Mouse (Mus musculus) liver, embryonic 12.5 days (tissue): ENCODE measurements around the gene Bicc1. TPM values are rescaled to one million over a fixed set of nuclear protein-coding genes. Genes with fewer than 3 reads are reported as not detected.

Source experiments
- ATAC-seq: fragments of 200-750 bp; cut with Nextera tagmentation; 2 replicates; pipeline ENCODE4 v1.8.0; 2017; ENCODE audit warnings: moderate number of reproducible peaks, mild to moderate bottlenecking, moderate library complexity
- H3K27ac ChIP-seq: fragments of 300-500 bp; sonication (generic); 2 replicates; pipeline ENCODE4 v1.5.1; 2016; ENCODE audit warnings: mild to moderate bottlenecking
- H3K27me3 ChIP-seq: fragments of 300-500 bp; sonication (generic); replicated peaks from 2 replicates; pipeline ENCODE4 v1.6.1; 2016; ENCODE audit warnings: mild to moderate bottlenecking, moderate library complexity
- H3K36me3 ChIP-seq: fragments of 300-500 bp; sonication (generic); 2 replicates; pipeline ENCODE4 v1.6.1; 2016; ENCODE audit warnings: mild to moderate bottlenecking, moderate library complexity
- H3K4me1 ChIP-seq: fragments of 300-500 bp; sonication (generic); 2 replicates; pipeline ENCODE4 v1.6.1; 2016
- H3K4me2 ChIP-seq: fragments of 300-500 bp; sonication (generic); 2 replicates; pipeline ENCODE4 v1.6.1; 2016; ENCODE audit warnings: mild to moderate bottlenecking, moderate library complexity
- H3K4me3 ChIP-seq: fragments of 300-500 bp; sonication (generic); 2 replicates; pipeline ENCODE4 v1.5.1; 2016; ENCODE audit warnings: mild to moderate bottlenecking, moderate library complexity
- H3K9ac ChIP-seq: fragments of 300-500 bp; sonication (generic); 2 replicates; pipeline ENCODE4 v1.6.1; 2016; ENCODE audit warnings: mild to moderate bottlenecking, moderate library complexity
- H3K9me3 ChIP-seq: fragments of 300-500 bp; sonication (generic); replicated peaks from 2 replicates; pipeline ENCODE4 v1.6.1; 2016; ENCODE audit warnings: mild to moderate bottlenecking, moderate library complexity
- WGBS: fragments of 180-500 bp; shearing (Covaris S2); methylation state at CpG from one replicate; pipeline ENCODE4 v1.1.7; 2016; ENCODE audit not compliant: insufficient replicate concordance; 5-methylcytosine and 5-hydroxymethylcytosine counted together
- polyA plus RNA-seq: library from polyadenylated mRNA; unstranded; fragments of >200 nt; fragmentation: Nextera tagmentation; extraction: Ambion mirVana; gene quantifications from 2 replicates; pipeline ENCODE4 v1.2.1, GENCODE M21; 2016

Bicc1 gene
- polyA plus RNA-seq, 1 experiment from 2014 or later, result 4.9 TPM

DNA sequence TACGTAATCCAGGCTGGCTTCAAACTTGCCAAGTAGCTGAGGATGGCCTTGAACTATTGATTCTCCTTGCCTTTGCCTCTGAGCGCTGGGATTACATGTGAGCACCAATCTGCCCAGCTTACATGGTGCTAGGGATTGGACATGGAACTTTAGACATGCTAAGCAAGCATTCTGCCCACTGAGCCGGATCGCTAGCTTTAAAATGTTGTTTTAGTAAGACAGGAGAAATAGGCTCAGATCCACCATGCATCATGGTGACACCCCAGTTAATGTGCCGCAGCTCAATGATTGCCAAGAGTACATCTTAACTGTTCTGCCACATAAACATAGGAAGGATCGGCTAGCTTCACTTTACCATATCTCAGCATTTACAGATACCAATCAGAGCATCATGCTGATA, 94.9 kb downstream of the Bicc1 start:
- Histone ChIP-seq H3K36me3 (no peaks in the 10 kb centered on the region), H3K4me3 (no peak overlapping the region), H3K4me2 (no peak overlapping the region), H3K9me3 (0 out of 2 replicates have a peak, but pooled peaks cover 5% of the 10 kb centered on the region), H3K4me1 (no peaks in the 10 kb centered on the region), H3K27me3 (no peaks in the 10 kb centered on the region), H3K27ac (no peak overlapping the region), H3K9ac (no peak overlapping the region)
- WGBS, result 64% methylated on average over 6 of the region's 6 CpGs
- ATAC-seq, result no peak

GRCm38 (mm10) chr10:71062151-71062550, 97.3 kb downstream of the Bicc1 start:
- no peaks in the 10 kb centered on the region for H3K27me3 ChIP-seq
- H3K4me2 ChIP-seq, result no peak overlapping the region
- no peak overlapping the region for H3K9ac ChIP-seq
- H3K36me3 ChIP-seq, result no peaks in the 10 kb centered on the region
- no peak overlapping the region for H3K4me3 ChIP-seq
- no peak for ATAC-seq
- H3K4me1 ChIP-seq, result no peaks in the 10 kb centered on the region
- H3K27ac ChIP-seq, result no peak overlapping the region
- H3K9me3 ChIP-seq, result 0 out of 2 replicates have a peak, but pooled peaks cover 5% of the 10 kb centered on the region
- 49% methylated on average over 6 of the region's 6 CpGs for WGBS

DNA sequence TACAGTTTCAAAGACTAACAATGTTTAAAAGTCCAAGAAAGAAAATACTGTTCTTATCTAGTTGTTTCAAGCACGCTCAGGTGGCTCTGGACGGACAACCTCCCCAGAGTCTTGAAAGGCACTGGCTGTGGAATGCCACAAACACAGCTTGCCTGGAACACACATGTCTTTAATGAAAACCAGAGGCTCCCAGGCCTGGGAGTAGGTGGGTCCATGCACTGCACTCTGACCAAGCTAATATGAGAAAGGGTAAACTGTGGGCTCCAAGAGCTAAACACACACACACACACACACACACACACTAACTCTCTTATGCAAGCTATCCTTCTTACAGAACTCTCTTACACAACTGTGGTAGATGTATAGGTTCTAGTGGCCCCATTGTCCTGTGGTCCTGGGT, 99.2 kb downstream of the Bicc1 start:
- ATAC-seq, result no peak
- no peaks in the 10 kb centered on the region for H3K27me3 ChIP-seq
- H3K27ac ChIP-seq, result no peak overlapping the region
- H3K4me1 ChIP-seq, result no peaks in the 10 kb centered on the region
- H3K9ac ChIP-seq, result no peak overlapping the region
- no peak overlapping the region for H3K4me3 ChIP-seq
- WGBS, result 61% methylated on average over 2 of the region's 2 CpGs
- H3K4me2 ChIP-seq, result no peak overlapping the region
- H3K36me3 ChIP-seq, result no peaks in the 10 kb centered on the region
- no peaks in the 10 kb centered on the region for H3K9me3 ChIP-seq

DNA sequence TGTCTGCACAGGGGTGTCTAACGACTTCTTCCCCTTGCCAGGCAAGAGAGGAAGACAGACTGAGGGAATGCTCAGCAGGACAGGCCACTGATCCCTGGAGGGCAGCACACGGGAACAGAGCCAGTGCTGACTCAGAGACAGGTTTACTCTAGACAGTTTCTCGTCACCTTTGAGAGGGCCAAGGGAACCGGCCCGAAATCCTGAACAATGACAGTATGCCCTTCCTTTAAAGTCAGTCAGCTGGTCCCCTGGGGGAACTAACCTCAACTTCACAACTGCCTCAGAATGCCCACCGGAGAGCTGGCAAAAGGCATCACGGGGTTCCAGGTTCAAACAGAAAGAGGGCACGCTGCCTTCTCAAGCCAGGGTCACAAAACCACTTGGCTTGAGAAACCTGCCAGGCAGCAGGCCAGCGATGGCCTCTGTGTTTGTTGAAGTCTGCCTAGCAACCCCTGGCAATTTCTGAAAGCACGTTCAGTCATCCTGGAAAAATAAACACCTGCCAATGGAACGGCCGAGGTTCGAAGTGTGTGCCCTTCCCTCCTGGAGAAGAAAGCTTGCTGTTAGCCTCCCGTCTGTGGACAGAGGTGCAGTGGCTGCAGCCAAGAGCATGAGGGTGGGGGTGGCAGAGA, 100.8 kb downstream of the Bicc1 start:
- no peak for ATAC-seq
- Histone ChIP-seq H3K9ac (no peak overlapping the region), H3K4me1 (no peaks in the 10 kb centered on the region), H3K27me3 (no peaks in the 10 kb centered on the region), H3K4me3 (no peak overlapping the region), H3K27ac (no peak overlapping the region), H3K9me3 (no peaks in the 10 kb centered on the region), H3K36me3 (no peaks in the 10 kb centered on the region), H3K4me2 (no peak overlapping the region)
- 56% methylated on average over 14 of the region's 14 CpGs for WGBS

GRCm38 (mm10) chr10:71058070-71058469, 101.4 kb downstream of the Bicc1 start:
- no peak overlapping the region for H3K4me3 ChIP-seq
- no peak overlapping the region for H3K4me2 ChIP-seq
- no peak for ATAC-seq
- no peaks in the 10 kb centered on the region for H3K4me1 ChIP-seq
- H3K27ac ChIP-seq, result no peak overlapping the region
- H3K9ac ChIP-seq, result no peak overlapping the region
- no peaks in the 10 kb centered on the region for H3K36me3 ChIP-seq
- no peaks in the 10 kb centered on the region for H3K9me3 ChIP-seq
- WGBS, result 68% methylated on average over 5 of the region's 5 CpGs
- H3K27me3 ChIP-seq, result no peaks in the 10 kb centered on the region

- H3K4me1 ChIP-seq, result no peaks in the 10 kb centered on the region
- no peak for ATAC-seq
- no peak overlapping the region for H3K9ac ChIP-seq
- no peak overlapping the region for H3K4me2 ChIP-seq
- no peak overlapping the region for H3K27ac ChIP-seq
- 80% methylated on average over 9 of the region's 9 CpGs for WGBS
- no peaks in the 10 kb centered on the region for H3K27me3 ChIP-seq
- peaks cover 7% of the 10 kb centered on the region; the same call in 1 of the 2 replicates for H3K9me3 ChIP-seq
- no peaks in the 10 kb centered on the region for H3K36me3 ChIP-seq
- no peak overlapping the region for H3K4me3 ChIP-seq
Observed at GRCm38 (mm10) chr10:71052748-71053147, 106.8 kb downstream of the Bicc1 start.

GRCm38 (mm10) chr10:71052208-71052607, 107.3 kb downstream of the Bicc1 start:
- Histone ChIP-seq H3K27me3 (no peaks in the 10 kb centered on the region), H3K9ac (no peak overlapping the region), H3K4me3 (no peak overlapping the region), H3K27ac (no peak overlapping the region), H3K36me3 (no peaks in the 10 kb centered on the region), H3K4me2 (no peak overlapping the region), H3K9me3 (peaks cover 7% of the 10 kb centered on the region; the same call in 1 of the 2 replicates), H3K4me1 (no peaks in the 10 kb centered on the region)
- WGBS, result 72% methylated on average over 7 of the region's 7 CpGs
- ATAC-seq, result no peak

GRCm38 (mm10) chr10:71050722-71051333, 108.7 kb downstream of the Bicc1 start:
- Histone ChIP-seq H3K36me3 (no peaks in the 10 kb centered on the region), H3K9ac (no peak overlapping the region), H3K9me3 (peaks cover 11% of the 10 kb centered on the region; the same call in 1 of the 2 replicates), H3K27ac (no peak overlapping the region), H3K4me3 (no peak overlapping the region), H3K27me3 (no peaks in the 10 kb centered on the region), H3K4me1 (no peaks in the 10 kb centered on the region), H3K4me2 (no peak overlapping the region)
- no peak for ATAC-seq
- WGBS, result 70% methylated on average over 10 of the region's 10 CpGs

DNA sequence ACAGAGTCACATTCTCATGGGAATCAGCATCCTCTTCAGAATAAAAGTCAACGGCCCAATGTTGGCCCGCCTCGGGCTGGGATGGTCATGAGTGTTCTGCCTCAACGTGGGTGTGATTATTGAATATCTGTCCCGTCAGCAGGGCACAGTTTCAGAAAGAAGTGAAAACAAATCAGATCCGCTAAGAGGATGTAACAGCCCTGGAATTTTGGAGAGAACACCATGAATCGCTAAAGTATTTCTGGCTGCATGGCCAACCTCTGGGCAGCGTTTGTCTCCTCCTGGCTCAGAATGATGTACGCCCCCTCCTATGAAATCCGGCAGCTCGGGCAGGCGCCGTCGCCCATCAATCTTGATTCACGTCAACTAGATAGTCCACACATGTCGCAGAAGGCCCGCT, 110.2 kb downstream of the Bicc1 start:
- H3K36me3 ChIP-seq, result no peaks in the 10 kb centered on the region
- no peak overlapping the region for H3K4me2 ChIP-seq
- H3K9me3 ChIP-seq, result peaks cover 18% of the 10 kb centered on the region; the same call in 1 of the 2 replicates
- no peaks in the 10 kb centered on the region for H3K4me1 ChIP-seq
- ATAC-seq, result no peak
- H3K9ac ChIP-seq, result no peak overlapping the region
- no peak overlapping the region for H3K4me3 ChIP-seq
- no peak overlapping the region for H3K27ac ChIP-seq
- 76% methylated on average over 17 of the region's 17 CpGs for WGBS
- H3K27me3 ChIP-seq, result no peaks in the 10 kb centered on the region

DNA sequence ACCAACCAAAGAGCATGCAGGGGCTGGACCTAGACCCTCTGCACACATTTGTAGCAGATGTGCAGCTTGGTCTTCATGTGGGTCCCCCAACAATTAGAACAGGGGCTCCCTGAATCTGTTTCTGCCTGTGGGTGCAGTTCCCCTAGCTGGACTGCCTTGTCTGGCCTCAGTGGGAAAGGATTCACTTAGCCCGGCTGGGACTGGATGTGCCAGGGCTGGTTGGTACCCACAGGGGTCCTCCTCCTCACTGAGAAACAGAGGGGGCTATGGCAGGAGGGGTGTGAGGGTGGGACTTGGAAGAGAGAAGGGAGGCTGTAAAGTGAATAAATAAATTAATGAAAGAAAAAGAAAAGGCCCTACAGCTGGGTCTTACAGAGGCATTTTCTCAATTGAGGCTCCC, 115.1 kb downstream of the Bicc1 start:
- Histone ChIP-seq H3K9me3 (peaks cover 14% of the 10 kb centered on the region; the same call in 1 of the 2 replicates), H3K4me3 (no peak overlapping the region), H3K9ac (no peak overlapping the region), H3K36me3 (no peaks in the 10 kb centered on the region), H3K27ac (no peak overlapping the region), H3K4me2 (no peak overlapping the region), H3K27me3 (no peaks in the 10 kb centered on the region), H3K4me1 (no peaks in the 10 kb centered on the region)
- ATAC-seq, result no peak
- WGBS, result 63% methylated on average over 1 of the region's 1 CpGs

GRCm38 (mm10) chr10:71041874-71042273, 117.6 kb downstream of the Bicc1 start:
- Histone ChIP-seq H3K4me2 (no peak overlapping the region), H3K36me3 (no peaks in the 10 kb centered on the region), H3K4me1 (no peaks in the 10 kb centered on the region), H3K4me3 (no peak overlapping the region), H3K9me3 (peaks cover 14% of the 10 kb centered on the region; the same call in 1 of the 2 replicates), H3K27me3 (no peaks in the 10 kb centered on the region), H3K27ac (no peak overlapping the region), H3K9ac (no peak overlapping the region)
- WGBS, result 58% methylated on average over 4 of the region's 4 CpGs
- ATAC-seq, result no peak

DNA sequence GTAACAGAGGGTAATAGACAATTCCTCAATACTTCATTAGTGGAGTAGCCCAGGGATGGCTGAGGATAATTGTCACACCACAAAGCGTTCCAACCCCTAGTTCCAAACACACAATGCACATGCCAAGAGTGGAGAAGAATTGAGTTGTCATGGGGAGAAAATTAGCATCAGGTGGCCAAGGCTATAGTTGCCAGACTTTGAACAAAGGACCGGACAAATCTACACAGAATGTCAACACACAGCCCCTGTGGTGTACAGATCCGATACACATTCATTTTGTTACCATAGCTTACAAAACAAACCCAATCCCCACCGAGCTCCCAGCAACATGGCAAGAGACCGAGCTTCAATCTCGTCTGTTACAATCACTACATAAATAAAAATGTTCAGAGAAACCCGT, 123.0 kb downstream of the Bicc1 start:
- ATAC-seq, result no peak
- H3K27ac ChIP-seq, result no peak overlapping the region
- no peak overlapping the region for H3K4me2 ChIP-seq
- no peaks in the 10 kb centered on the region for H3K9me3 ChIP-seq
- H3K9ac ChIP-seq, result no peak overlapping the region
- H3K4me1 ChIP-seq, result no peaks in the 10 kb centered on the region
- H3K27me3 ChIP-seq, result no peaks in the 10 kb centered on the region
- no peak overlapping the region for H3K4me3 ChIP-seq
- H3K36me3 ChIP-seq, result no peaks in the 10 kb centered on the region
- 69% methylated on average over 7 of the region's 7 CpGs for WGBS
